Mouse (Mus musculus): ENCODE measurements around the gene Tmem25.

DNA sequence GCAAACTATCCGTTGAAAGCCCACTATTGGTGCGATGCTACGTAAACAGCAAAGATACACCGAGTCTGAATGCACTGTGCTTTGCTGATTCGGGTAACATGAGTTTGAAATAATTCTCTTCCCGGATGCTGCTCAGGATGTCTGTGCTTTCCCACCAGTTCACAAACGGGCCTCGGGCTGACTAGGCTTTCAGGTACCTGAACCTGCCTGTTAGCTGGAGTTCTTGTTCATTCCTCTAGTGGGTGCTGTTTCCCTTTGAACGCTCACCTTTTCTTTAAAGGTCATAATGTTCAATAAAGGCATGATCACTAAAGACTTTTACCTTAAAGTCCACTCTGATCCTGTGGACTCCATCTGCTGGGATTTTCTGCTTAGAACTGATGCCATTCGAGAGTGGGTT is 42.1 kb upstream of the Tmem25 start:
- TF ChIP-seq CTCF (IDR thresholded peaks at IDR 0.05; ENCODE audit: control insufficient read depth, insufficient read depth, low read length): peak; percentile 44
- no peak for TF ChIP-seq POLR2A (IDR thresholded peaks at IDR 0.05; ENCODE audit: borderline replicate concordance, control insufficient read depth, low read depth, low read length)

Data from bone marrow, adult 2 months (tissue).